Mouse (Mus musculus) bone marrow macrophage, adult 2 months (primary cell): Measurements from ENCODE around the gene Ppp3cb. TPM values are rescaled to one million over a fixed set of nuclear protein-coding genes. Genes with fewer than 3 reads are reported as not detected.

ENCODE experiments used
- H3K27ac ChIP-seq: 2 replicates; pipeline ENCODE4 v1.5.1; 2012; ENCODE audit warnings: low read depth, low read length; ENCODE audit not compliant: insufficient read depth
- H3K4me1 ChIP-seq: 2 replicates; pipeline ENCODE4 v1.6.1; 2012; ENCODE audit warnings: low read length; ENCODE audit not compliant: control insufficient read depth, insufficient read depth
- H3K4me3 ChIP-seq: 2 replicates; pipeline ENCODE4 v1.5.1; 2012; ENCODE audit warnings: mild to moderate bottlenecking, low read length, moderate library complexity; ENCODE audit not compliant: insufficient read depth
- CTCF ChIP-seq: IDR thresholded peaks from 2 replicates; pipeline ENCODE4 v1.5.1; 2012; ENCODE audit warnings: low read depth, mild to moderate bottlenecking, low read length, moderate library complexity
- POLR2A ChIP-seq: IDR thresholded peaks from 2 replicates; pipeline ENCODE4 v1.6.1; 2012; ENCODE audit warnings: mild to moderate bottlenecking, low read depth, low read length, borderline replicate concordance
- polyA plus RNA-seq: library from polyadenylated mRNA; stranded (reverse); fragments of >200 nt; gene quantifications from 2 replicates; pipeline ENCODE4 v1.2.4, GENCODE M21; 2012; ENCODE audit not compliant: missing spikeins, insufficient read depth, insufficient read length

Ppp3cb gene
- polyA plus RNA-seq, 1 experiment = 52.1 TPM

- Histone ChIP-seq H3K4me1 (peaks cover 10% of the 10 kb centered on the region), H3K4me3 (peak overlapping the region; percentile 92), H3K27ac (peak overlapping the region; percentile 96)
- TF ChIP-seq CTCF (no peak), POLR2A (peak; percentile 76)
Measured at GRCm38 (mm10) chr14:20545529-20546331, 643 bp downstream of the Ppp3cb start.

- Histone ChIP-seq H3K4me3 (peak overlapping the region; percentile 50), H3K27ac (0 out of 2 replicates have a peak overlapping the region, but pooled peaks have one; percentile 2), H3K4me1 (peaks cover 13% of the 10 kb centered on the region)
- TF ChIP-seq POLR2A (no peak), CTCF (no peak)
Measured at GRCm38 (mm10) chr14:20544467-20545411, 1.6 kb downstream of the Ppp3cb start.

- TF ChIP-seq CTCF (no peak), POLR2A (no peak)
- H3K4me1 ChIP-seq = peaks cover under 1% of the 10 kb centered on the region; the same call in 1 of the 2 replicates
- no peak overlapping the region for H3K27ac ChIP-seq
- no peak overlapping the region for H3K4me3 ChIP-seq
Measured at GRCm38 (mm10) chr14:20529643-20530042, 16.7 kb downstream of the Ppp3cb start.

- no peaks in the 10 kb centered on the region for H3K4me1 ChIP-seq
- TF ChIP-seq POLR2A (no peak), CTCF (no peak)
- no peak overlapping the region for H3K27ac ChIP-seq
- H3K4me3 ChIP-seq = no peak overlapping the region
Measured at GRCm38 (mm10) chr14:20520179-20520578, 26.2 kb downstream of the Ppp3cb start.

GRCm38 (mm10) chr14:20508424-20508823, 37.9 kb downstream of the Ppp3cb start:
- H3K27ac ChIP-seq = peak overlapping the region; percentile 27; the same call in 1 of the 2 replicates

GRCm38 (mm10) chr14:20502966-20503365, 43.4 kb downstream of the Ppp3cb start:
- H3K4me3 ChIP-seq = no peak overlapping the region
- H3K4me1 ChIP-seq = peaks cover 6% of the 10 kb centered on the region
- TF ChIP-seq POLR2A (no peak), CTCF (no peak)
- H3K27ac ChIP-seq = no peak overlapping the region

More at GRCm38 (mm10) chr14:20508424-20508823, 37.9 kb downstream of the Ppp3cb start:
- Histone ChIP-seq H3K4me3 (no peak overlapping the region), H3K4me1 (peaks cover 12% of the 10 kb centered on the region)
- TF ChIP-seq CTCF (no peak), POLR2A (no peak)

- Histone ChIP-seq H3K4me1 (peaks cover 6% of the 10 kb centered on the region), H3K4me3 (no peak overlapping the region), H3K27ac (no peak overlapping the region)
- TF ChIP-seq CTCF (no peak), POLR2A (no peak)
Measured at GRCm38 (mm10) chr14:20499982-20500381, 46.4 kb downstream of the Ppp3cb start.

GRCm38 (mm10) chr14:20496603-20497002, 49.8 kb downstream of the Ppp3cb start, which contains the start of gene Mss51:
Gene Mss51, minus strand, starts transcription at chr14:20496901.
- Histone ChIP-seq H3K4me3 (no peak within 1 kb of the TSS), H3K27ac (no peak within 1 kb of the TSS), H3K4me1 (no peaks in the 10 kb centered on the region)
- TF ChIP-seq POLR2A = no peak
- no peak for TF ChIP-seq CTCF

GRCm38 (mm10) chr14:20486031-20486430, 60.3 kb downstream of the Ppp3cb start:
- no peak overlapping the region for H3K4me3 ChIP-seq
- TF ChIP-seq POLR2A = no peak
- no peak for TF ChIP-seq CTCF
- H3K4me1 ChIP-seq = no peaks in the 10 kb centered on the region
- H3K27ac ChIP-seq = no peak overlapping the region
